Mouse (Mus musculus): Measurements from ENCODE around the gene Cdr1.

The Cdr1 gene

GRCm38 (mm10) chrX:61185458-61185857 lies at the start of gene Cdr1:
TSS of gene Cdr1 (minus strand) at chrX:61185558.
- no peak for DNase-seq (ENCODE audit: low spot score)

DNA sequence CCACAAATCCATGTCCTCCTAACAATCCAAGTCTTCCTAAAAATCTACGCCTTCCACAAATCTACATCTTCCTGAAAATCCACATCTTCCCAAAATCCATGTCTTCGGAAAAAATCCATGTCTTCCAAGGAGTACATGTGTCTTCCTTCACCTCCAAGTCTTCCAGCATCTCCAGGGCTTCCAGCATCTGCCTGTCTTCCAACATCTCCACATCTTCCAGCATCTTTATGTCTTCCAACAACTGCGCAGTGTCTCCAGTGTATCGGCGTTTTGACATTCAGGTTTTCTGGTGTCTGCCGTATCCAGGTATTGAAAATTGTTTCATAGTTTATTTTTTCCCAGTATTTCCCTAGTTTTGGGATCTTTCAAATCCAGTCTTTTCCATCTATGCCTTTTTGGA lies 511 bp upstream of the Cdr1 start:
- DNase-seq (ENCODE audit: low spot score): no peak

DNA sequence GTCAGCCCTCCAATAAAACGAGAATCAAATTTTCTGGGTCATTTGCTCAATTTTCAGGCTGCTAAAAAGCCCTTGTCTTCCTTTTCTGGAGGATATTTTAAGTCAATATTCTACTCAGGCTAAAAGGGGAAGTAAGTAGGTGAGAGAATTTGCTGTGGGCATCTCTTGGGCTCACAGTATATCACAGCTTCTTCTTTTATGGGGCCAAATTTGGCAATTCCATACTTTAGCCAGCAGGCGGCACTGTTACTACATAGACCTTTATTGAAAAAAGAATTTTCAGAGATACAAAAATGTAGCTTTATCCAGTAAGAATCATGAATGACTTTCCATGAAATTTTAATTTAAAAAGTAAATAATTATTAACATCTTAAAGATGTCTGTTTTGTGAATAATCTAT lies 18.8 kb downstream of the Cdr1 start:
- peak; percentile 36 for DNase-seq (ENCODE audit: low spot score)

- no peak for DNase-seq (ENCODE audit: low spot score)
These were observed 24.1 kb downstream of the Cdr1 start for GRCm38 (mm10) chrX:61161249-61161648.

GRCm38 (mm10) chrX:61154657-61155256 lies 30.6 kb downstream of the Cdr1 start:
- DNase-seq (ENCODE audit: low spot score): no peak

GRCm38 (mm10) chrX:61154246-61154645 lies 31.1 kb downstream of the Cdr1 start:
- DNase-seq (ENCODE audit: low spot score): no peak

DNA sequence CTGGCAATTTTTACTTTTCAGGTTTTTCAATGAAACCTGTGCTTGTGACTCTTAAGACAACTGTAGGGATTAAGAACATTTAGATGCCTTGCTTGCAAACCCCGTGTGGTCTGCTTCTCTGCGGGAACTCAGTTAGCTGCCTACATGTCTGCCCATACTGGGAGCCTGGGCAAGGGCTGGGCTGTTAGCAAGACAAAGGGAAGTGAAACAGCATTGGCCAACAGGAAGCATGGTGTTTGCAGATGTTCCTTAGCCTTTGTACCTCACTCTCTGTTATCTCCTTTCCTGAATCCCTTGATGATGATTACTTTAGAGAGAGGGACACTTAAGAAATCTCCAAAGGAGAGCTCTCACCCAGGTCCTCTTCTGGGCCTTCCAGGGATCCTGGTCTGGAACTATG lies 38.8 kb downstream of the Cdr1 start:
- DNase-seq (ENCODE audit: low spot score): no peak

DNA sequence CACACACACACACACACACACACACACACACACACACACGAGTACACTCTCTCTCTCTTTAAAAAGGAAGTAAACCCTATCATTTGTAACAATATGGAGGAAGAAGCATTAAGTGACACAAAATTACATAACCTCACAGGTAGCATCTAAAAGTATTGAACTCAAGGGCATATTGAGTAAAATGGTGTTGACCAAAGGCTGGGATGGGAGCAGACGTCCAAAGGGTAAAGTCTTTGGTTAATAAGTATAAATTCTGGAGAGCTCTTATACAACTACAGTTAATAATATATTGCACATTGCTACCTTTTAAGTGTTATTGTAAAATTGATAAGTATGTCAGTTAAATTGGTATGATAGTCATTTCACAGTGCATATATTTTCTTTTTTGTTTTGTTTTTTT lies 39.9 kb downstream of the Cdr1 start:
- DNase-seq (ENCODE audit: low spot score): no peak

- DNase-seq (ENCODE audit: low spot score): no peak
These were observed 50.8 kb downstream of the Cdr1 start for GRCm38 (mm10) chrX:61134592-61134991.
